ENCODE assay signal across 30 mouse cellular contexts in the genomic region with DNA sequence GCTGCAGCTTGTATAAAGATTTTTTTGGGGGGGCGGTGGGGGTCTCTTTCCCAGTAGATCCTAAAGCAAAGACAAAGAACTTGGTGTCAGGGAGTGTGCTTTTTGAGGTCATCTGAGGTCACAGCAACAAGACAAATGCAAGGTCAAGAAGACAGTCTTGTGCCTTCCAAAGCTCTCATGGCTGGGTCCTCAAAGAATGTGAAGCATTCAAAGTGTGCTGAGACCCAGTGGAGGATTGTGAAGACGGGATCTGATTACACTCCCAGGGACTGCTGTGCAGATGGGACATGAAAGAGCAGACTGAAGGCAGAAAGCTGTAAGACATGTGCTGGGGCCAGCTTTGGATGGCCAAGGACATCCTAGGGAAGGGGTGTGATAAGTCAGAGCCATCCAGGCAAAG. TPM values are rescaled to one million over a fixed set of nuclear protein-coding genes. Genes with fewer than 3 reads are reported as not detected.
DNase-seq lines count a peak whose midpoint lies in the region; ATAC-seq and TF ChIP-seq lines count a peak whose summit lies in the region.
"Had no signal": no experiment of that assay in that cellular context is flagged by ENCODE, and none has a peak within 500 bp of the region (broad histone marks: within the 10 kb centered on the region; RNA-seq: fewer than 3 reads in every experiment).

No protein-coding gene starts in this region.

- peaks cover 24% of the 10 kb centered on the region for H3K4me1 ChIP-seq in forebrain, postnatal 0 days (ENCODE audit: insufficient read depth)
- H3K4me1 ChIP-seq in forebrain, embryonic 16.5 days (replicated peaks; ENCODE audit: control insufficient read depth, insufficient read depth, low read length) = peaks cover 43% of the 10 kb centered on the region
- peaks cover 32% of the 10 kb centered on the region for H3K4me1 ChIP-seq in limb, embryonic 13.5 days
- peaks cover 5% of the 10 kb centered on the region for H3K4me1 ChIP-seq in limb, embryonic 10.5 days
- H3K4me1 ChIP-seq: liver, embryonic 13.5 days; megakaryocyte, embryonic 14.5 days had no signal

- H3K4me3 ChIP-seq in forebrain, postnatal 0 days (ENCODE audit: low read depth, low read length) = no peak overlapping the region
- H3K4me3 ChIP-seq in forebrain, embryonic 16.5 days (replicated peaks; ENCODE audit: low read length) = no peak overlapping the region
- no peak overlapping the region for H3K4me3 ChIP-seq in limb, embryonic 13.5 days
- no peak overlapping the region for H3K4me3 ChIP-seq in limb, embryonic 10.5 days
- H3K4me3 ChIP-seq: embryonic facial prominence, embryonic 12.5 days; heart, adult 2 months; heart, embryonic 13.5 days; hindbrain, embryonic 15.5 days; kidney, embryonic 15.5 days; left cerebral cortex, adult 2 months; limb, embryonic 15.5 days; liver, embryonic 13.5 days; megakaryocyte, embryonic 14.5 days had no signal

- peak overlapping the region; percentile 46 for H3K27ac ChIP-seq in forebrain, postnatal 0 days (ENCODE audit: low read depth, low read length)
- H3K27ac ChIP-seq in forebrain, embryonic 16.5 days (ENCODE audit: low read length) = no peak overlapping the region
- H3K27ac ChIP-seq in limb, embryonic 13.5 days = no peak overlapping the region
- no peak overlapping the region for H3K27ac ChIP-seq in limb, embryonic 10.5 days
- H3K27ac ChIP-seq: embryonic facial prominence, embryonic 12.5 days; heart, adult 2 months; heart, embryonic 13.5 days; kidney, embryonic 15.5 days; left cerebral cortex, adult 2 months; limb, embryonic 15.5 days; liver, embryonic 13.5 days had no signal

- WGBS in forebrain, postnatal 0 days = 60% methylated on average over 2 of the region's 2 CpGs
- 61% methylated on average over 2 of the region's 2 CpGs for WGBS in forebrain, embryonic 16.5 days
- WGBS in limb, embryonic 13.5 days = 52% methylated on average over 2 of the region's 2 CpGs
- WGBS in limb, embryonic 10.5 days = 41% methylated on average over 2 of the region's 2 CpGs

- TF ChIP-seq CTCF in forebrain, postnatal 0 days (IDR thresholded peaks at IDR 0.05; ENCODE audit: low read depth) = no peak

- no peaks in the 10 kb centered on the region for H3K27me3 ChIP-seq in forebrain, postnatal 0 days (ENCODE audit: insufficient read depth, low read length)
- H3K27me3 ChIP-seq in forebrain, embryonic 16.5 days (replicated peaks; ENCODE audit: control insufficient read depth, insufficient read depth, low read length) = no peaks in the 10 kb centered on the region
- H3K27me3 ChIP-seq in limb, embryonic 13.5 days = peaks cover 27% of the 10 kb centered on the region
- no peaks in the 10 kb centered on the region for H3K27me3 ChIP-seq in limb, embryonic 10.5 days (ENCODE audit: low read depth, poor library complexity, severe bottlenecking)
- H3K27me3 ChIP-seq: CH12.LX; embryonic facial prominence, embryonic 12.5 days; heart, embryonic 13.5 days; hindbrain, embryonic 15.5 days; kidney, embryonic 15.5 days; liver, embryonic 13.5 days; megakaryocyte, embryonic 14.5 days had no signal

- no peak overlapping the region for H3K9ac ChIP-seq in forebrain, postnatal 0 days
- no peak overlapping the region for H3K9ac ChIP-seq in forebrain, embryonic 16.5 days (replicated peaks; ENCODE audit: low read depth, low read length)
- no peak overlapping the region for H3K9ac ChIP-seq in limb, embryonic 13.5 days
- H3K9ac ChIP-seq: embryonic facial prominence, embryonic 12.5 days; heart, embryonic 13.5 days; hindbrain, embryonic 15.5 days; kidney, embryonic 15.5 days; limb, embryonic 15.5 days; liver, embryonic 13.5 days had no signal

- no peak overlapping the region for H3K4me2 ChIP-seq in forebrain, postnatal 0 days (ENCODE audit: low read depth)
- no peak overlapping the region for H3K4me2 ChIP-seq in forebrain, embryonic 16.5 days (ENCODE audit: low read length)
- no peak overlapping the region for H3K4me2 ChIP-seq in limb, embryonic 13.5 days (replicated peaks)
- H3K4me2 ChIP-seq: embryonic facial prominence, embryonic 12.5 days; heart, embryonic 13.5 days; hindbrain, embryonic 15.5 days; kidney, embryonic 15.5 days; limb, embryonic 15.5 days; liver, embryonic 13.5 days had no signal

- no peak for ATAC-seq in forebrain, postnatal 0 days
- ATAC-seq in forebrain, embryonic 16.5 days = no peak
- ATAC-seq in limb, embryonic 13.5 days (ENCODE audit: low FRiP score, low read depth) = peak; percentile 29; the same call in 1 of the 2 replicates
- no peak for ATAC-seq in CD4-positive, CD25-positive, alpha-beta regulatory T cell, adult 4 months
- ATAC-seq: lung, postnatal 0 days had no signal

- no peaks in the 10 kb centered on the region for H3K36me3 ChIP-seq in forebrain, postnatal 0 days (ENCODE audit: insufficient read depth)
- H3K36me3 ChIP-seq in forebrain, embryonic 16.5 days (ENCODE audit: control insufficient read depth, insufficient read depth) = no peaks in the 10 kb centered on the region
- H3K36me3 ChIP-seq in limb, embryonic 13.5 days = no peaks in the 10 kb centered on the region
- no peaks in the 10 kb centered on the region for H3K36me3 ChIP-seq in limb, embryonic 10.5 days
- H3K36me3 ChIP-seq: embryonic facial prominence, embryonic 12.5 days; heart, embryonic 13.5 days; hindbrain, embryonic 15.5 days; kidney, embryonic 15.5 days; limb, embryonic 15.5 days; liver, embryonic 13.5 days had no signal

- H3K9me3 ChIP-seq in forebrain, postnatal 0 days (ENCODE audit: low read length) = no peaks in the 10 kb centered on the region
- no peaks in the 10 kb centered on the region for H3K9me3 ChIP-seq in forebrain, embryonic 16.5 days (ENCODE audit: control insufficient read depth, low read length)
- no peaks in the 10 kb centered on the region for H3K9me3 ChIP-seq in limb, embryonic 13.5 days
- H3K9me3 ChIP-seq in limb, embryonic 10.5 days (replicated peaks) = no peaks in the 10 kb centered on the region
- H3K9me3 ChIP-seq: embryonic facial prominence, embryonic 12.5 days; heart, embryonic 13.5 days; hindbrain, embryonic 15.5 days; kidney, embryonic 15.5 days; limb, embryonic 15.5 days; liver, embryonic 13.5 days had no signal

- no peak for DNase-seq in forebrain, postnatal 0 days
- no peak for DNase-seq in limb, embryonic 10.5 days (ENCODE audit: low spot score)
- peak; percentile 47 for DNase-seq in ZHBTc4 (ENCODE audit: low read depth, low spot score)
- peak; percentile 39 for DNase-seq in embryo, embryonic 11 days
- DNase-seq in right cerebral cortex, postnatal 36 days (ENCODE audit: low spot score in 2 of 2) = no peak
- DNase-seq: adrenal gland, postnatal 10 days; B cell, adult 2 months; cerebellum, adult 8-10 months; cerebellum, postnatal 36 days; heart, adult 2 months; heart, postnatal 10 days; kidney, adult 18-20 months; kidney, postnatal 25 days; liver, embryonic 13.5 days; lung, adult 18-20 months; lung, postnatal 4 days; thymus, postnatal 4 days had no signal

RNA-seq across cellular contexts. Expression of gene Dok5, which starts 24.2 kb away (rescaled TPM):
- 50.2 and 93.9 TPM in 2 replicates for total RNA-seq in forebrain, postnatal 0 days (2014; rRNA removed)
- polyA plus RNA-seq in forebrain, postnatal 0 days (2015; fragmentation: Nextera tagmentation; extraction: Ambion mirVana) = 79.9 and 128 TPM in 2 replicates
- 96.5 and 121 TPM in 2 replicates for polyA plus RNA-seq in forebrain, embryonic 16.5 days (2015; fragmentation: Nextera tagmentation; extraction: Ambion mirVana)
- polyA plus RNA-seq in limb, embryonic 13.5 days (2015; fragmentation: Nextera tagmentation; extraction: Ambion mirVana) = 10.3 and 11.0 TPM in 2 replicates
- polyA plus RNA-seq in limb, embryonic 10.5 days (2016; fragmentation: Nextera tagmentation; extraction: Ambion mirVana) = 0.85 and 1.8 TPM in 2 replicates
- polyA plus RNA-seq in CD4-positive, CD25-positive, alpha-beta regulatory T cell, adult 4 months (2017; shearing (Covaris generic)) = not detected
- total RNA-seq: CH12.LX; monocyte, adult 5-6 weeks had no signal

Comparison
In these comparisons a context has a peak if more than half of its experiments do, and no peak if none do; other contexts are left out.
1. DNase-seq: peak in ZHBTc4 (single experiment) and embryo, embryonic 11 days (single experiment); none in forebrain, postnatal 0 days (single experiment), limb, embryonic 10.5 days (single experiment) and right cerebral cortex, postnatal 36 days (0 of 2).